Mouse (Mus musculus) inflammation-experienced regulatory T-cells, adult 16 weeks (primary cell): Measurements from ENCODE around the gene Spint2. TPM values are rescaled to one million over a fixed set of nuclear protein-coding genes. Genes with fewer than 3 reads are reported as not detected.

ENCODE experiments used
- polyA plus RNA-seq: library from polyadenylated mRNA; unstranded; fragments of 100-300 nt; shearing (Covaris generic); gene quantifications from one replicate; pipeline ENCODE4 v1.2.1, GENCODE M21; 2017

Gene Spint2
- 80.3 TPM for polyA plus RNA-seq

DNA sequence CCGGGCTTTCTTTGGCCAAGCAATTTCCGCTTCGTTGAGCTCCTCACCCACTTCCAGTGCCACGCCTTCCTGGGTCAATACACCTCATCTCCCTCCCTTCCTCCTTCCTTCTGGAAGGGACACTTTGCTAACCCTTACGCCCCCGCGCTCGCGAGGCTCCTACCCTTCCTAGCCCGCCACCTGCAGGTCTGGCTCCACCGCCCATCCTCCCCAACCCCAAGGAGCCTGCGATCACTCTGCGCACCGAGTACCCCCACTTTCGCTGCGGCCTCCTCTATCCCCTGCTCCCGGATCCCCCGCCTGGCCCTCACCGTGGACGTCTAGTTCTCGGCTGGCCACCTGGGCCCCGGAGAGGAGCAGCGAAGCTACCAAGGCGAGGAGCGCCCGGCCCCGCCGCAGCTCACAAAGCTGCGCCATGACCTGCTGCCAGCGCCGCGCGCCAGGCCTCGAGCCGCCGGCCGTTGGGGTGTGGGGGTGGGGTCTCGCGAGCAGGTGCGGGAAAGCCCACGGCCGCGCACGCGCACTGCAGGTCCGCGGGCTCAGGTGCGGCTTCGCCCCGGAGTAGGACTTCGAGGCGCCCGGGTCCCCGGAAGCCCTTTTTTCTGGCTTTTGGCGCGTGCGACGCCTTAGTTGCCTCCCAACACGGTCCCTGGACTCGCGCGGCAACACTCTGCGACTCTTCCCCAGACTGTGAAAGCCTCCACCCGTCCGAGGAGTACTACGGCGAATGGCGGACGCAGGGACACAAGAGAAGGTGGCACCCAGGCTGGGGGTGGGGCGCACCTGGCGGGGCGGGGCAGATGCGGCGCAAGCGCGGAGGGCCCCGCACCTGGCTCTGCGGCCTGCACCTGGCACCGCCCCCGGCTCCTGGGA, at the start of gene Spint2:
Gene Spint2, minus strand, starts transcription at position 712 of the 873 bp plus-strand sequence.

DNA sequence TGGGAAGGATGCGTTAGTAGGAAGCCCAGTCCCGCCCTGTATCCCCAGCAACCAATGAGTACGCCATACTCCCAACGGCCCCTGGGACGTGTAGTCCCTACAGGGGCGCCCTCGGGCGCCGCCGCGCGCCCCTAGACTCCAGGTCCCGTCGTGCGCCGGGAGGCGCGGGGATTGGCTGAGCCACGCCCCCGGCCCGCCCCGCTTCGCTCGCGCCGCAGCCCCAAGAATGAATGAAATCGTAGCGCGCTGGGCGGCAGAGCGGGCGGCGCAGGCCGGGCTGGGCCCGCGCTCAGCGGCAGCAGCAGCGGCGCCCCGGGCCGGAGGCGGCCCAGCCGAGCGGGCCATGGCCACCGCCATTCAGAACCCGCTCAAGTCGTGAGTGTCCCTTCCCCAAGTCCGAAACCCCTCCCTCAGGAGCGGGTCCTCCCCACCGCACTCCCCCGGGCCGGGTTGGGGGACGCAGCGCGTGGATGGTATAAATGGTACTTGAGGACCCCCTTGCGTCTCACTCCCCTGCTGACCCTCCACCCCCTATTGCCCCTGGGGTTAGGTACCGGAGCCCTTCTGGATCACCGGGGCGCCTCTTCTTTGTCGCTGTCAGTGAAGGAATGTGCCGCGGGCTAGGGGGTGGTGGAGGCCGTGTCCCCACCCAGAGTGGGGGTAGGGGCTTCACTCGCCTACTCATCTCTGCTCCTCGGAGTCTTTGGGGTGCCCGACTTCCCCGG, 22.2 kb upstream of the Spint2 start, which contains the start of gene Dpf1:
Gene Dpf1, plus strand, starts transcription at position 214 of the 725 bp plus-strand sequence.

DNA sequence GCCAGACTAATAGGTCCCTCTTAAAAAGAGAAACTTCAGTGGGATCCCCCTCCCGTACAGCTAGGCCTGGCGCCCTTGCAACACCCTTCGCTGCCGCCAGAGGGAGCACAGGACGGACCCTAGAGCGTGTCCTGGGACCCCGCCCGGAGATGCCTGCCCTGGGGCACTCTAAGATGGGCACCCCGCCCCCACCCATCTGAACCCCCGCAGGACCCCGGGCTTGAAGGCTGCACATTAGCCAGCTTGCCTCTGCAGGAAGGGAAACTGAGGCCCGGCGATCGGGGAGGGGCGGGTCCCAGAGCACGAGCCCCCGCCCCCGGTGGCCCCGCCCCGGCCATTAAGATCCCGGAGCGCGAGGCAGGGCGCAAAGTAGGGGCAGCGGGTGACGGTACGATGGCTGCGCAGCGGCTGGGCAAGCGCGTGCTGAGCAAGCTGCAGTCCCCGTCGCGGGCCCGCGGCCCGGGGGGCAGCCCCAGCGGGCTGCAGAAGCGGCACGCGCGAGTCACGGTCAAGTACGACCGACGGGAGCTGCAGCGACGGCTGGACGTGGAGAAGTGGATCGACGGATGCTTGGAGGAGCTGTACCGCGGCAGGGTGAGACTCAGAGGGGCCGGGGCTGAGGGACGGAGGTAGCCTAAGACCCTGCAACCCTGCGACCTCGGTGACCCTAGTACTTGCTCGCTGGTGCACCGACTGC, 7.4 kb upstream of the Spint2 start, which contains the start of gene Ppp1r14a:
Gene Ppp1r14a, plus strand, starts transcription at position 367 of the 697 bp plus-strand sequence.

DNA sequence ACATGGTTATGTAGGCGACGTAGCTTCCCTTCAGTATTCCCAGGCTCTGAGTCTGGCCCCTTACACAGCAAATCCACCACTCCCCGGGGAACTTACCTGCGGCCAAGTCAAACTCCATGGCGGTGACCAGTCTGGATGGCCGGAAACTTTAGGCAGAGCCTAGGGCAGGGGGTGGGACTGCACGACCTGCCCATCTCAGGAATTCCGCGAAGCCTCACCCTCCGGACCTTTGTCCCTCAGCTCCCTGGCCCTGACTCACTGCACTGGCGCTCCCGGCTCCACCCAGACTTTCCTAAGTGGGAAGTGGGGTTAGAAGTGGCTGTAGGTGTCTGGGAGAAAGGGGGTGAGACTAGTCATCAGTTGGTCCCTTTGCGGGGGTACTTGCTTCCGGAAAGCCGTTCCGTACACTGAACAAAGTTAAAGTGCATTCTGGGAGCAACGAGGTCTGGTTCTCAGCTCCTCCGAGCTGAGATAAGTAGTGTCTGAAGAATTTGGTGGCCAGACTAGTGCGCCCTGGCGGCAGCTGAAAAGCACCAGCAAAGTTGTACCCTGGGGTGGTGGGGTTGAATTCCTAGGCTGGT, 33.4 kb downstream of the Spint2 start, which contains the start of gene 2200002D01Rik:
Gene 2200002D01Rik, minus strand, starts transcription at position 206 of the 581 bp plus-strand sequence.

DNA sequence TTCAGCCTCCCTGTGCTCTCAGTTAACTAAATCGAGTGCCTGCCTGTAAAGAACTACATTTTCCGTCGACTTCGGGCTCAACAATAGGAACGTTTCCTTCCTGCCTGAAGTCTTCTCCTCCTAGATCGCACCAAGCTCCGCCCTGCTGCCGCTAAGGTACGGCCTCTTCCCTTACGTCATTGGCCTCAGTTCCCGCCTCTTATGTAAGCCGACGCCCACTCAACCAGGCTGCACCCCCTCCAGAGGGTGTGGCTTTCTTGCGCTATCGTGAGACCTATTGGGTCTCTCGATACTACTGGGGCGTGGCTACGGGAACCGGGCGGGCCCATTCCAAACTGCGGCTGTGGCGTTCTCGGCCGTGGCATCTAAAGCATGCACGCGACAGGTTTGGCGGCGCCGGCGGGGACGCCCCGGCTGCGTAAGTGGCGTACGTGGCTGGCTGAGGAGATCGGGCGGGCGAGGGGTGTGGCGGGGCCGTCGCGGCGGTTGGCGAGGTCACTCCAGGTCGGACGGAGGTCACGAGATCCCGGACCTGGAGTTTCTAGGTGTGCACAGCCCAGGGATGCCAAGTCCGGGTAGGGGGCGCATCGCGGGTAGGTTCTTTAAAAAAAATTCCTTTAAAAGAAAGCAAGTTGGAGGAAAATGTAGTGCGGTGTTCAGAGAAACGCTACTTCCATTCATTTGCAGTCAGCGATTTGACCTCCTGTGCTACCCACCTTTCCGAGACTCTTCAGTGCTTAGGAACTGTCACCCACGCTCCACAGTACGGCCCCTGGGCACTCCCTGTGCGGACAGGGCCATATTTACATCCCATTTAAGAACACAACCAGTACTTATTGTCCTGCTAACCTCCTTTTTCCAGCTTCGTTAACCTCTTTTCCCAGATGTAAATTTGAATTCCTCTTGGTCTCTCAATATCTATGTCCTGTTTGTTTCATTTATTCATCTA, 43.4 kb downstream of the Spint2 start, which contains the start of gene Yif1b:
Gene Yif1b, plus strand, starts transcription at position 311 of the 949 bp plus-strand sequence.

DNA sequence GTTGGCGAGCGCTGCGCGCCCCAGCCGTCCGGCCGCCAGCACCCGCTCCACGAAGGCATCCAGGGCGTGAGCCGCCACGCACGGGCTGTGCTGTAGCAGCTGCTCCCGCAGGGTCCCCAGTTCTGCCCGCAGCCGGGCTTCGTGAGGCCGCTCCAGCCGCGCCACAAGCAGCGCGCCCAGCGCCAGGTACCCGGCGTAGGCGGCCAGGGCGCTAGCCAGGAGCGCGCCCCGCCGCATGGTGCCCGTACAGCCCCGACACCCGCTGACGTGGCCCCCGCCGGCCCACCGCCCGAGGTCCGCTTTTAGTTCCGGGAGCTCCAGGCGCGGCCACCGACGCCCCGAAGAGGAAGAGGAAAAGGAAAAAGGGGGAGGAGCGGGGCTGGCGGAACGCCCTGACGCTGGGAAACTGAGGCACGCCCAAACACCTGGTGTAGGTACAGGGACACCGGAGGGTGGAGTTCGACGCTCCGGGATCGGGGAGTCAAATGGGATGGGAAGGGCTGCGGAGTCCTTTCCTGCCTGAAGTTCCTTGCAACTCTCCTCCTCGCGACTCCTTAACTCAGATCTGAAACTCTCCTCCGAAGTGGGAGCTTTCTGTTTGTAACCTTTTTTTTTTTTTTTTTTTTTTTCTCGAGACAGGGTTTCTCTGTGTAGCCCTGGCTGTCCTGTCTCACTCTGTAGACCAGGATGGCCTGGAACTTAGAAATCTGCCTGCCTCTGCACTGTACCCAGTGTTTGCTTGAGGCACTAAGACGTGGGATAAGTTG, 49.3 kb downstream of the Spint2 start, which contains the start of gene Kcnk6:
Gene Kcnk6, minus strand, starts transcription at position 269 of the 767 bp plus-strand sequence.

DNA sequence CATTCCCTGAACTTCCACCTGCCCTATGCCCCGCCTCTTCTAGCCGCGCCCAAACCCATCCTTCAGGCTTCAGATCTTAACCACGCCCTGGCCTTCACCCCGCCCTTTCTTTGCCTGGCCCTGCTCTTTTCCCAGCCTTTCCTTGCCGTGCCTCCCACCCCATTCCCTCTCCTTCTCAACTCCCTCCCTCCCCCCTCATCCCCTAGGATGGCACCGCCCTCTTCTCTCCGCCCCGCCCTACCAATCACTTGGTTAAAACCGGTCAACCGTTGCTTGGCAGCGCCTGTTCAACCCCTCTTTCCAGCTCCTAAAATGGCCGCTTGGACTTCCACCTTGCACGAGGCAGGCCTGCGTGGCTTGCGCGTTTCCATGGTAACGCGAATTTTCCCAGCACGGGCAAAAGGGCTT, 68.0 kb downstream of the Spint2 start, which contains the start of gene Catsperg1:
Gene Catsperg1, minus strand, starts transcription at position 361 of the 408 bp plus-strand sequence.

Other genes starting within 250 kb of the Spint2 start
- gene Ryr1, start 156.7 kb downstream of the Spint2 start, polyA plus RNA-seq = not detected
- 1.0 TPM for gene Rasgrp4, start 147.1 kb downstream of the Spint2 start, polyA plus RNA-seq
- gene Fam98c, start 125.7 kb downstream of the Spint2 start, polyA plus RNA-seq = 18.1 TPM
- gene Ggn, start 111.7 kb downstream of the Spint2 start, polyA plus RNA-seq = 0.15 TPM
- not detected for gene Spred3, start 111.5 kb downstream of the Spint2 start, polyA plus RNA-seq
- 241 TPM for gene Psmd8, start 101.2 kb downstream of the Spint2 start, polyA plus RNA-seq
- 1.3 TPM for gene Catsperg1, start 67.9 kb downstream of the Spint2 start, polyA plus RNA-seq
- 2.0 TPM for gene Kcnk6, start 49.4 kb downstream of the Spint2 start, polyA plus RNA-seq
- 71.0 TPM for gene Yif1b, start 43.6 kb downstream of the Spint2 start, polyA plus RNA-seq
- gene 2200002D01Rik, start 33.4 kb downstream of the Spint2 start, polyA plus RNA-seq = 5.7 TPM
- gene Ppp1r14a, start 7.4 kb upstream of the Spint2 start, polyA plus RNA-seq = not detected
- gene Dpf1, start 22.0 kb upstream of the Spint2 start, polyA plus RNA-seq = 0.46 TPM
- gene Sipa1l3, start 236.7 kb upstream of the Spint2 start, polyA plus RNA-seq = 9.9 TPM